Mouse (Mus musculus) liver, embryonic 14.5 days (tissue): ENCODE measurements at regions not wholly inside any gene's neighbourhood (a gene's known extent, or its start where the extent isn't known, plus 50 kb on each side); places are given as distances from the start of the nearest gene placed in this dataset.

ENCODE experiments used
- ATAC-seq: fragments of 200-750 bp; cut with Nextera tagmentation; 2 replicates; pipeline ENCODE4 v1.8.0; 2017; ENCODE audit warnings: moderate number of reproducible peaks, mild to moderate bottlenecking, moderate library complexity; ENCODE audit not compliant: insufficient read depth
- DNase-seq, 3 experiments: peaks; one replicate each; pipeline ENCODE4 v3.0.0-alpha.2; 2012 to 2013; ENCODE audit warnings: low read depth in 3 of 3, low spot score in 3 of 3
- H3K27ac ChIP-seq: fragments of 300-500 bp; sonication (generic); 2 replicates; pipeline ENCODE4 v1.5.1; 2014; ENCODE audit warnings: moderate library complexity, mild to moderate bottlenecking, control low read depth, inconsistent platforms
- H3K27me3 ChIP-seq: fragments of 300-500 bp; sonication (generic); 2 replicates; pipeline ENCODE4 v1.6.1; 2014; ENCODE audit warnings: mild to moderate bottlenecking, low read length, moderate library complexity; ENCODE audit not compliant: control insufficient read depth, insufficient read depth
- H3K36me3 ChIP-seq: fragments of 300-500 bp; sonication (generic); replicated peaks from 2 replicates; pipeline ENCODE4 v1.6.1; 2014; ENCODE audit warnings: low read depth; ENCODE audit not compliant: control insufficient read depth, insufficient read depth
- H3K4me1 ChIP-seq, 2 experiments: fragments of 200-500 bp in 1 of 2; fragments of 300-500 bp in 1 of 2; sonication (generic) in 1 of 2; replicated peaks; 2 replicates each; pipeline ENCODE4 v1.6.1; 2012 to 2014; ENCODE audit warnings: antibody characterized with exemption in 1 of 2, inconsistent platforms in 1 of 2, low read length in 1 of 2; ENCODE audit not compliant: control insufficient read depth in 2 of 2, insufficient read depth in 2 of 2
- H3K4me2 ChIP-seq: fragments of 300-500 bp; sonication (generic); 2 replicates; pipeline ENCODE4 v1.6.1; 2014; ENCODE audit warnings: low read depth, mild to moderate bottlenecking, control low read depth, moderate library complexity
- H3K4me3 ChIP-seq, 2 experiments: fragments of 200-500 bp in 1 of 2; fragments of 300-500 bp in 1 of 2; sonication (generic) in 1 of 2; 2 replicates each; pipeline ENCODE4 v1.5.1; 2012 to 2014; ENCODE audit warnings: low read depth in 2 of 2, low read length in 2 of 2, mild to moderate bottlenecking in 2 of 2, control low read depth in 1 of 2, inconsistent platforms in 1 of 2, moderate library complexity in 1 of 2; ENCODE audit not compliant: insufficient read depth in 1 of 2
- H3K9ac ChIP-seq: fragments of 300-500 bp; sonication (generic); replicated peaks from 2 replicates; pipeline ENCODE4 v1.6.1; 2014; ENCODE audit warnings: mild to moderate bottlenecking, control low read depth, moderate library complexity
- H3K9me3 ChIP-seq: fragments of 300-500 bp; sonication (generic); 2 replicates; pipeline ENCODE4 v1.6.1; 2016; ENCODE audit warnings: low read length, mixed read lengths; ENCODE audit not compliant: control insufficient read depth
- CTCF ChIP-seq: IDR thresholded peaks from 2 replicates; pipeline ENCODE4 v1.5.1; 2016; ENCODE audit warnings: antibody characterized with exemption, low read depth, control low read depth
- EP300 ChIP-seq: IDR thresholded peaks from 2 replicates; pipeline ENCODE4 v1.6.1; 2016; ENCODE audit warnings: antibody characterized with exemption, low read depth
- WGBS: fragments of 180-500 bp; shearing (Covaris S2); extraction: QIAGEN DNeasy Blood & Tissue Kit; methylation state at CpG from one replicate; pipeline ENCODE4 v1.1.7; 2014; ENCODE audit not compliant: insufficient replicate concordance; 5-methylcytosine and 5-hydroxymethylcytosine counted together

- Histone ChIP-seq H3K36me3 (no peaks in the 10 kb centered on the region), H3K27ac (no peak overlapping the region), H3K9ac (no peak overlapping the region), H3K4me2 (no peak overlapping the region), H3K4me1 (no peaks in the 10 kb centered on the region), H3K4me3 (no peak overlapping the region), H3K9me3 (no peaks in the 10 kb centered on the region), H3K27me3 (no peaks in the 10 kb centered on the region)
- DNase-seq (no peak), ATAC-seq (no peak)
- TF ChIP-seq CTCF (no peak), EP300 (no peak)
- WGBS, result 40% methylated on average over 6 of the region's 6 CpGs
Measured at GRCm38 (mm10) chr19:30380515-30381206, 147.9 kb downstream of the Mbl2 start.

DNA sequence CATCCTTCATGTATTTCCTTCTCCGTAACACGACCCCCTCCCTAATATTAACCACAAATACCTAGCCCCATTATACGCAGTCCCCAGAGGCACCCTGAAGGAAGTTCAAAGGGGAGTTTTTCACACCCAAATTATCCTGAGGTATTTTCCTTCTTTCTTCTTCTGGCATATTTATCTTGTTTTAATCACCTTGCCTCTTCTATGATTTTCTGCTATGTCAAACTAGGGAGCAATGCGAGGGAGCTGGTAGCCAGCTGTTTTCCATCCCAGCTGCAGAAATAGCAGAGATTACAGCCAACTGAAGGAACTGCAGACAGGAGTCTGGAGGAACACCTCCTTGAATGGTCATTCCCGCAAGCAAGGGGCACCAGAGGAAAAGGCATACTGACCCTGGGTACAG is 155.7 kb downstream of the Dkk1 start:
- TF ChIP-seq EP300 (no peak), CTCF (no peak)
- WGBS, result 50% methylated on average over 5 of the region's 5 CpGs
- DNase-seq (no peak), ATAC-seq (no peak)
- Histone ChIP-seq H3K27ac (no peak overlapping the region), H3K4me1 (no peaks in the 10 kb centered on the region), H3K27me3 (no peaks in the 10 kb centered on the region), H3K4me2 (no peak overlapping the region), H3K9me3 (no peaks in the 10 kb centered on the region), H3K4me3 (no peak overlapping the region), H3K36me3 (no peaks in the 10 kb centered on the region), H3K9ac (no peak overlapping the region)

DNA sequence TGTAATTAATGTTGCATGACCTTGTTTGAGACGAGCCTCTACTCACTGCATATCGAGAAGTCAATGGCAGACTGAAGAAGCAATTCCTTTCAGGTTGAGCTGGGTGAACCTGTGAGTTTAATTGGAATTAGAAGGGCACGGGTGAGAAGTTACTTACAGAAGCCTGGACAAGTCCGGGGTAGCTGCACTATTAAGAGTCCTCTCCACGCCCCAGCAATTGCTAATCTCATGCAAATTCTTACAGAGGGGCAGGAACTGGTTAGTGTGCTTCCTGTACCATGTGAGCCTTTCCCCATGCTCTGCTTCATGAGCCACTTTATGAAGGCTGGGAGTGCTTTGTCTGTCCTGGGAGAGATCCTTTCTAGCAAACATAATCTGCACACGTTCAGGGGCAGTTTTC is 142.5 kb downstream of the Dkk1 start:
- no peak for DNase-seq
- Histone ChIP-seq H3K9me3 (no peaks in the 10 kb centered on the region), H3K4me3 (no peak overlapping the region), H3K27ac (no peak overlapping the region), H3K4me2 (no peak overlapping the region), H3K4me1 (no peaks in the 10 kb centered on the region), H3K9ac (no peak overlapping the region), H3K27me3 (no peaks in the 10 kb centered on the region), H3K36me3 (no peaks in the 10 kb centered on the region)
- no peak for ATAC-seq
- WGBS, result 59% methylated on average over 6 of the region's 6 CpGs
- TF ChIP-seq CTCF (no peak), EP300 (no peak)

GRCm38 (mm10) chr19:30419556-30420280 is 129.7 kb downstream of the Dkk1 start:
- DNase-seq (no peak), ATAC-seq (no peak)
- H3K4me1 ChIP-seq, result no peaks in the 10 kb centered on the region
- TF ChIP-seq CTCF, result no peak
- TF ChIP-seq EP300, result no peak
- 42% methylated on average over 10 of the region's 10 CpGs for WGBS
- no peak overlapping the region for H3K4me2 ChIP-seq
- no peak overlapping the region for H3K4me3 ChIP-seq
- H3K36me3 ChIP-seq, result no peaks in the 10 kb centered on the region
- H3K27me3 ChIP-seq, result no peaks in the 10 kb centered on the region
- H3K9ac ChIP-seq, result no peak overlapping the region
- H3K27ac ChIP-seq, result no peak overlapping the region
- no peaks in the 10 kb centered on the region for H3K9me3 ChIP-seq

- no peak overlapping the region for H3K27ac ChIP-seq
- no peak overlapping the region for H3K9ac ChIP-seq
- DNase-seq, result no peak
- 33% methylated on average over 2 of the region's 2 CpGs for whole genome bisulfite sequencing
- H3K9me3 ChIP-seq, result no peaks in the 10 kb centered on the region
- H3K4me1 ChIP-seq, result no peaks in the 10 kb centered on the region
- H3K36me3 ChIP-seq, result no peaks in the 10 kb centered on the region
- H3K4me2 ChIP-seq, result no peak overlapping the region
- ATAC-seq, result no peak
- TF ChIP-seq EP300, result no peak
- TF ChIP-seq CTCF, result no peak
- no peaks in the 10 kb centered on the region for H3K27me3 ChIP-seq
- no peak overlapping the region for H3K4me3 ChIP-seq
Measured at GRCm38 (mm10) chr19:30425627-30426026, 123.8 kb downstream of the Dkk1 start.
